Mouse (Mus musculus) heart, postnatal 36 days (tissue): ENCODE data around the gene Cmtm4. TPM values are rescaled to one million over a fixed set of nuclear protein-coding genes. Genes with fewer than 3 reads are reported as not detected.
"Not testable (repeated sequence)": the region's sequence is repeated elsewhere in the genome, so short reads cannot be mapped to it uniquely, and the experiment has no call there.

ENCODE experiments used
- DNase-seq, 2 experiments: peaks; one replicate each; pipeline ENCODE4 v3.0.0; 2021 to 2022
- intact Hi-C: fragments of 180-260 bp; cut with DNase I; formaldehyde crosslinking; loops from one replicate; pipeline ENCODE4 v1.15.1; 2025
- total RNA-seq, 2 experiments: library from RNA; stranded (reverse); gene quantifications; 2 replicates each; pipeline ENCODE4 v1.2.3; 2021

The Cmtm4 gene
- total RNA-seq, 2 experiments from 2014 or later = 11.0 to 12.0 TPM

DNA sequence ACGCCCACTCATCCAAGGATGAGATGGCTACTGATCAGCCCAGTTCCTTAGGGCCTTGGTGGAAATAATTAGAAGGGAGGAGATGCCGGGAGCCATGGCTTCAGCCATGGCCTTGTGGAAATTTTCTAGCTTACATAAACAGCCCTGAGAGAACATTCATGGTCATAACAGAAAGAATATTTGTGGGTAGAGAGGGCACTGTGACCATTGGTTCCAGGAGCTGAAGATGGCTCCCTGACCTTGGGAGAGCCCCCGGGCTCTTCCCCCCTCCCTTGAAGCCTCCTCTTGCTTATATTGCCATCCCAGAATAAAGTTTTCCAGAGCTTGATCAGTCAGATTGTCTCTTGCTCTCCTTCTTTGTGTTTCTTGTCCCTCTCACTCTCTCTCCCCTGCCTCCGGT, 93.1 kb downstream of the Cmtm4 start:
- intact Hi-C loops = loop anchor here (5.0 kb wide), 1 partner anchor 50 kb away; the partner anchor contains the start of gene Cklf
- DNase-seq = not testable (repeated sequence)

DNA sequence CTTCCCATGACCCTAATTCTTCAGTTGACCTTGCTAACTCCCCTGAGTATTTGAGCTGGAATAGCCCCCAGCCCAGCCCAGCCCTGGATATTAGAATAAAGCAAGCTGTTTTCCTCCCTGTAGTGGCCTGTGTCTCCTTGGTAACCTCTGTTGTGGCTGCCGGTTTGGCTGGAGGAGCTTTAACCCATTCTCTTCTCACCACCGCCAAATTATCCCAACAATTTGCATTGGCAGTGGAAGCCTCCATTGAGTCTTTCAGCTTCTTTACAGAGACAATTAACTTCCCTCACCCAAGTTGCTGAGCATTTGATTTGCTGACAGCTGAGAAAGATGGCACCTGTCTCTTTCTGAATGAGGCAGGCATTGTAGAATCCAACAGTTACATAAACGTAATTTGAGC, 94.0 kb downstream of the Cmtm4 start:
- not testable (repeated sequence) for DNase-seq
- intact Hi-C loops = loop anchor here (5.0 kb wide), 1 partner anchor 49 kb away; the partner anchor contains the start of gene Cklf

Other genes with a start within 250 kb of the Cmtm4 start
- 1 to 10 TPM in 1 of 2 experiments, under 1 TPM in 1; 0.92 to 1.1 TPM for gene Bean1, start 225.4 kb downstream of the Cmtm4 start, total RNA-seq
- gene Tk2, start 147.2 kb downstream of the Cmtm4 start, total RNA-seq = 1 to 10 TPM; 8.0 to 9.2 TPM
- 1 to 10 TPM; 4.1 to 4.4 TPM for gene Cklf, start 144.9 kb downstream of the Cmtm4 start, total RNA-seq
- not detected for gene Cmtm2a, start 102.6 kb downstream of the Cmtm4 start, total RNA-seq
- not detected for gene Gm45711, start 85.7 kb downstream of the Cmtm4 start, total RNA-seq
- gene Cmtm1, start 85.7 kb downstream of the Cmtm4 start, total RNA-seq = not detected
- not detected for gene Gm11020, start 74.2 kb downstream of the Cmtm4 start, total RNA-seq
- gene Cmtm2b, start 73.6 kb downstream of the Cmtm4 start, total RNA-seq = not detected
- 10 to 100 TPM; 14.4 to 15.7 TPM for gene Cmtm3, start 56.4 kb downstream of the Cmtm4 start, total RNA-seq
- 100 to 1,000 TPM; 104 to 112 TPM for gene Dync1li2, start 47.2 kb upstream of the Cmtm4 start, total RNA-seq
- not detected for gene Terb1, start 114.1 kb upstream of the Cmtm4 start, total RNA-seq
- 10 to 100 TPM; 27.2 to 31.8 TPM for gene Nae1, start 138.8 kb upstream of the Cmtm4 start, total RNA-seq
- gene Car7, start 138.9 kb upstream of the Cmtm4 start, total RNA-seq = 1 to 10 TPM; 2.5 to 2.8 TPM
- gene Pdp2, start 195.6 kb upstream of the Cmtm4 start, total RNA-seq = 10 to 100 TPM; 28.1 to 29.8 TPM
- 1 to 10 TPM; 3.1 TPM for gene Cdh16, start 228.6 kb upstream of the Cmtm4 start, total RNA-seq
- gene Rrad, start 235.5 kb upstream of the Cmtm4 start, total RNA-seq = 100 to 1,000 TPM; 355 to 387 TPM
- gene Ciao2b, start 246.2 kb upstream of the Cmtm4 start, total RNA-seq = 10 to 100 TPM; 61.2 to 67.6 TPM